Mouse (Mus musculus) right cerebral cortex, postnatal 25 days (tissue): ENCODE measurements around the gene Atp5e.

ENCODE experiments used
- DNase-seq: peaks from one replicate; pipeline ENCODE4 v3.0.0; 2022

The Atp5e gene

DNA sequence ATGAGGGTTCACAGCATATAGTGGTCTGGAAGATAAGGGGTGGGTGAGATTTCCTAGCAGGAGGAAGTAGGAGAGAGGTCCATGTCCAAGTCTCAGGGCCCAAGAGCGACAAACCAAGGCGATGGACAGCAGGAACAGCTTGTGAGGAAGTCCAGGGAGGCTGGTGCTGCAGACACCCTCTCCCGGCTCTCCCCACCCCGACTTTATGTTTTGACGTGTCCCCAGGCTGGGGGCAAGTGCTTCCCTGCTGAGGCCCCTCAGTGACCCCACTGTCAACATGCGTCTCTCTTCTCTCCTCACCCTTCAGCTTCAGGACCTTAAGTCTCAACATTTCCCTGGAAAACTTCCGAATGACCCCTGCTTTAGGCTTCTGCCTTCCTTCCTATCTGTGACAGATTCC, 50.8 kb downstream of the Atp5e start:
- no peak for DNase-seq
